Mouse (Mus musculus) right cerebral cortex, postnatal 10 days (tissue): ENCODE results near the gene Cntn2.

Source experiments
- DNase-seq, 2 experiments: peaks; one replicate each; pipeline ENCODE4 v3.0.0; 2021; ENCODE audit warnings: low spot score in 2 of 2

The Cntn2 gene

DNA sequence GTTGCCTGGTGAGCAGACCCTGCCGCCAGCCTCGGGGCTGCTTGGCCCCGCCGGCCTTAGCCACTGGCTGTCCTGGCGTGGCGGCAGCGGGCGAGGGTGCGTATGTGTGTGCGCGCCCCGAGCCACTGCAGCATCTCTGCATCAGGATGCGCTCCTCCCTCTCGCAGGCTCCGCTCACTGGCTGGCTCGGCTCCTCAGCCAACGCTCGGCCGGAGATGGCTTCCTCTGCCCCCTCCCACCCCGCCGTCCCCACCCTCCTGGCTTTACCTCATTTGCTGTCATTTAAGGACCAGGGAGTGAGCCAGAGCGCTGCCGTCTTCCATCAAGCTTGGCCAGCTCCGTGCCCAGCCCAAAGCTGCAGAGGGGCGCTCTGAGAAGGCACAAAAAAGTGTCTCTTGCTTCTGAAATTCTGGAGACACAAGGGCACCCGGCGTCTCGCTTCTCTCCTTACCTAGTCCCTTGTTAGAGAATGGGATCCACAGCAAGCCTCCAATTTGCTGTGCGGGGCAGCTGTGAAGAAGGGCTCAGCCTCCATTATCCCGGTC lies at the start of gene Cntn2:
TSS of gene Cntn2 (minus strand) at position 495 of the 545 bp plus-strand sequence.
- peak; percentile 86 for DNase-seq

DNA sequence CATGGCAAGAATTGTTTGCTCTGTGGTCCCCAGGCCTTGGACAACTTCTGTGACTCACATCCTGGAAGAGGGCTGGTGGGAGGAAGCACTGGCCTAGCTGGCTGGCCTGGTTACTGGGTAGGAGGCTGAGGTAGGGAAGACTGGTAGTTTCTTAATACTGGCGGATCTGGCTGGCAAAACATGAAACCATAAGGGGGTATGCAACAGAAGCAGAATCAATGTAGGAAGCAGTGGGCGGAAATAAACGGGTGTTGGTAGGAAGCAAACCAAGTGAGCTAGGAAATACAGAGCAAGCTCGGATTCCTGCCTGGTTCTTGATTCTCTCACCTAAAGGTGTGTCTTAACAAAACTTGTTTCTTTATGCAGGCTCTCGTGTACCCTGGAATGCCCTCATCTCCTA lies 49.1 kb upstream of the Cntn2 start:
- no peak for DNase-seq

GRCm38 (mm10) chr1:132591399-132591930 lies 48.4 kb upstream of the Cntn2 start:
- peak; percentile 60 to 74 for DNase-seq

GRCm38 (mm10) chr1:132586679-132587201 lies 43.7 kb upstream of the Cntn2 start:
- DNase-seq = no peak

- no peak for DNase-seq
These were observed 42.3 kb upstream of the Cntn2 start for GRCm38 (mm10) chr1:132585376-132585775.

DNA sequence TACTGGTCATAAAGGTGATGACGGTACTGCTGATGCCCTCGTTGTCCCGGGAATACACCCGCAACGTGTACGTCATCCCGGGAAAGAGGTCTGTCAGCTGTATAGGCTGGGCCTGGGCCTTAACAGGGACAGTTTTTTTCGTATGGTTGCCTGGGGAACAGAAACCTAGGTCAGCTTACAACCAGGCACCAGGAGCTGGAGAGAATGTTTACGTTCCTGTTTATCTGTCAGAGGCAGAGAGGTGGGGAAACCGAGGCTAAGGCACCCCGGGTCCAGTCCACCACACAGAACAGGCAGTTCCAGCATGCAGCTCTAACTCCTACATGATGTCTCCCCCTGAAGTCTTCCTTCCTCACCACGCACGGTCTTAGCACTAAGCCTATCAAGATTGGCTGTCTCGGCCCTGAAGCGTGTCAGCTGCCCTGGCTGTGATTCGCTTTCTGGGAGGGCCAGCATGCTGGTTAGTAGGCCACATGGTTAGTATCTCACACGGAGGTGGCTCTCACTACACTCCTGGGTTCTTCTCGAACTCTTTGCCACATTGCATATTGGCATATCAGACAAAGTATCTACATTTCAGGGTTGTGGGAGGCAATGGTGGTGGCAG lies 40.0 kb upstream of the Cntn2 start:
- no peak for DNase-seq

GRCm38 (mm10) chr1:132581845-132582839 lies 39.1 kb upstream of the Cntn2 start:
- no peak for DNase-seq

DNA sequence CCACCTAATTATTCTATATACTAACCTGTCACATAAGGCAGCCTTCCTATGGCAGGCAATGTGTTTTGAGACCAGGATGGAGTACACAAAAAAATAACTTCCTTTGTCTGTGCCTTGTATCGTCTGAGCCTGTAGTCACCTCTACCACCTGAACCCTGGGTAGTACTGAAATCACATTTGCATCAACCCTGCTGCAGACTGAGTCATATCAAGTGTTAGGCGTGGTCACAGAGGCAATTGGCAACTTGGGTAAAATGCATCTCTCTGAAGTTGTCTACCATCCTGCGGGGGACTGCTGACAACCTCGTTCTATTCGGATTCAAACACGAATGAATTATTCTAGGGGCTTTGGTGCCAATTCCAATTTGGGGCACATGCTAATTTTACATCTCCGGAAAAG lies 37.0 kb upstream of the Cntn2 start:
- no peak for DNase-seq

DNA sequence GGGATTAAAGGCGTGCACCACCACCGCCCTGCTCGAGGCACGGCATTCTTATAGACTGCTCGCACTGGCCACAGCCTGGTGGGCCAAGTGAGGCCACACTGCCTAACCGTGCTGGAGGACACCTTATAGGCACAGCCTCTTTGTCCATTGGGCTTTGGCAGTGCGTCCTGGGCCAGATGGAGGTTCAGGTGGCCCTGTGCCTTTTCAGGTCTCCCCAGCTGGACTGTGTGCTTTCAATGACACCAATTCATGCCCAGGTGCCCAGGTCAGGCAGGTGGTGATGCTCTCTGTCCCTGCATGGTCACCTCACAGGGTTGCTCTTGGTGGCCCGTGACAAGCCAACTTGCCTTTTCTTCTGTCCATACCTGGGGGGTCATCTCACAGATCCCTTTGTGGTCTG lies 33.8 kb upstream of the Cntn2 start:
- no peak for DNase-seq

DNA sequence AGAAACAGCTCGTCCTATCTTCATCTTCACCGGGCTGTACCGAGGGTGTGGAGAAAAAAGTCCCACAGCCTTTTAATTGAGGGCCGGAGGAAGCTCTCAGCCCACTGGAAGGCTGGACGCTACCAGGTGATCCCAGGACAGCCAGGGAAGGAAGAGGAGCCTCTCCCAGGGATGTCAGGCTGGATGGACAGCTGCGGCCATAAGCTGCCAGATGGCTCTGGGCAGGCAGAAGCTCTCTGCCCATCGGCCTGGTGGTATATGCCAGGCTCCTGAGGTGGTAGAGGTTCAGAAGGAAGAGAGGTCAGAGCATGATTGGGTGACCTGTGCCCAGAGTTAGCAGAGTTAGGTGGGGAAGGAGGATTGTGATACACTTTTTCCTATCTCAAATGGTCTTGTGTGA lies 29.8 kb upstream of the Cntn2 start:
- no peak for DNase-seq

DNA sequence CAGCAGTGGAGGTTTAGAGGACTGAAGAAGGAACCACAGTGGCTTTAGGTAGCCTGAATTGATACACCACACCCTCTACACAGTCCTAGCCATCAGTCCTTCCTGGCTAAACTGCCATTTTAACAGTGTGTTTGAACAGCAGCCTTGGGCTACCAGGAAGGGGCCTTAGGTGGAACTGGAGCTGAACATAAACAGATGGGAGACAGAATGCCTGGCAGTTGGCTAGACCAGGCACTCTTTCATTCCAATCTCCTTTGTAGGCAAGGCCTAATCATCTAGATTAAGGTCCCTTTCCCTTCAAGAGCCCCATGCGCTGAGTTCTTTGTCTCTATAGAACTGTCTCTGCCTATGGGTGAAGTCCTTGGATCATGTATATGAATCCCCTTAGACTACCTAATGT lies 28.6 kb upstream of the Cntn2 start:
- no peak for DNase-seq

DNA sequence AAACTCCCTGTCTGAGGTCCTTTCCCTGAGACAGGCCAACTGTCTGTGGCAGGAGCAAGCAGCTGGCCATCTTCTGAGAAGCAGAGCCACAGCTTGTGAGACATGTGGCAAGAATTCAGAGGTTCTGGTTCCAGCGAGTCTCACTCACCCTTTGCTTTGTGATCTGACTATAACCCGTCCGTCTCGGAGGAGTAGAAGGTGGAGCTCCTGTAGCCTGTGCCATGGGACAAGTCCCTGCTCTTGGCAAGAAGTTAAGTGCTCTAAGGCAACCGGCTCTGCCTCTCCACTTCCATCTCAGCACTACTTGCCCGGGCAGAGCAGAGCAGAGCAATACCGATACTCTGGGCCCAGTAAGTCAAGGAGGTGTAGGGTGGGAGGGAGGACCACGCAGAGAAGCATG lies 27.9 kb upstream of the Cntn2 start:
- DNase-seq = no peak

DNA sequence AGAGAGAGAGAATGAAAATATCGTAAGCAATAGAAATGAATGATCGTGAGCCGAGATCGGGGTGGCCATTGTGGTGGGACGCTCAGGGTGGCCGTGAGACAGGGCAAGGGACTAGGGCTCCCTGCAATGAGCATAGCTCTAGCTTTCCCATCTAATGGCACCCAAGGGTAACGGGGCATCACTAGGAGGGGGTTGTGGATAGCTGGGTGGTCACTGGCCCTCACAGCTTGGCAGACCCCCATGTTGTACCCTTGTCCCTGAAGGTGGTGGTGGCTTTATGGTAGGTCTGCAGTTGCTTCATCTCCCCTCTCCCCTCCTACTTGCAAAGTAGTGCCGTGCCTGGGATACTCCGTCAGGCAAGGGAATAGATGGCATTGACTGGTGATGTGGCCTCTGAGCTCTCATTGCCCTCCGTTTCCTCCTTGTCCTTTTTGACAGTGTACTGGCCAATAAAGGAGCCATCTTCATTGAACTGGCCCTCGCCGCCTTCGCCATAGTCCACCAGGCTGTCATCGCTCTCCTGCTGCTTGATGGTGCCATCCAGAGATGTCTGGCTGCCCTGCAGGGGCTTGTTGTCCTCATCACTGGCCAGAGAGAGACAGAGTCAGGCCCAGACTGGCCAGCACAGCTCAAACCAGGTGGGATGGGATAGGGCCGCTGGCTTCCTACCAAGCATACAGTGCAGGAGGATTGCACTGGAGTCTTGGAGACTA lies 27.2 kb upstream of the Cntn2 start:
- no peak for DNase-seq

- DNase-seq = peak in 1 of 2 experiments; percentile 63
These were observed 26.5 kb upstream of the Cntn2 start for GRCm38 (mm10) chr1:132569516-132569915.

GRCm38 (mm10) chr1:132567336-132568125 lies 24.5 kb upstream of the Cntn2 start:
- DNase-seq = no peak

DNA sequence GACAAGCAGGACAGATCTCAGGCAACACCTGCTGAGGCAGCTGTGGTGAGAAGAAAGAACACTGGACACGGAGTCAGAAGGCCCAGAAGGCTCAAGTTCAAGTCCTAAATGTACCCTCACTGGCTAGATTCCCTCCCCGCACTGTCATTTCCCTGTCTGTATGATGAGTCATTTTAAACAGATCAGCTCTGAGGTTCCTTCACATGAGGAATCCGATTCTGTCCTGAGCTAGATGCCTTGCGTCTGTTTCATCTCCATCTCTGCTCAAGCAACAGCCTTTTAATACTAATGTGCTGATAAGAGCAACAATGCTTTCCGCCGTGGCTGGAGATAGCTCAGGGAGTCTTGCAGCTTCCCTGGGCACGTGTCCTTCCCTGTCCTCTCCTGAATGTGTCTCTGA lies 22.7 kb upstream of the Cntn2 start:
- no peak for DNase-seq

DNA sequence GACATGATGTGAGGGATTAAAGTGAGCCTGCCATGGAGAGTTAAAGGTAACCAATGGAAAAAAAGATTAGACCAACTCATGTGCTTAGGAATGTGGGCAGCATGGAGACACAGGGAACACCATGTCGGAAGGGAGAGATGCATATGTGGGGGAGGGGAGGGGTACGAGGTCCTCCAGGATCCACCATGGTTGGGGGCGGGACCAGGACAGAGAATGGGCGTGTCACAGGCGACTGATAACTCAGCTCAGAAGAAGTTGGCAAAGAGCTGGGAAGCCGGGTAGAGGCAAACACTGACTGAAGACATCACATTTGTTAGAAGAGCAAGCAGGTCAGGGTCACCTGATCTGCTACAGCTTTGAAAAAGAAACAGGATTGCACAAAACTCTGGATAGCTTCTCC lies 21.9 kb upstream of the Cntn2 start:
- DNase-seq = no peak

DNA sequence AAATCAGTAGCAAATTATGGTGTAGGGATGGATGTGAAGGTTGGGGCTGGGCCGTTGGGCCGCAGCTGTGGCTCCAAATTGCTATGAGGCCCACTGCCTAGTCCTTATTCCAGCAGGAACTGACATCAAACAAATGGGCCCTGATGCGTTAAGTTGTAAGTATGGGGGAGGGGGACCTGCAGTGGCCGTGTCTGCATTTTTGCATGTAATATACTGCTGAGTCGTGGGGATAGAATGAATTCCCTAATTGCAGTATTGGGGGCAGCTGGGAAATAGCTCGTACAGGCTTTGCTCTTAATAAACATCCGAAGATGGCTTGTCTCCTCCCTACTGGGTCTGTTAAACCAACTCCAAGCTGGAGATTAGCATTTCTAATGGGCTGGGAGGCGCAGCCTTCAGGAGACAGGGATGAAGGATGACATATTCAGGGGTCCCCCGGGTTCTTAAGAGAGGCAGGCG lies 19.3 kb upstream of the Cntn2 start:
- no peak for DNase-seq

DNA sequence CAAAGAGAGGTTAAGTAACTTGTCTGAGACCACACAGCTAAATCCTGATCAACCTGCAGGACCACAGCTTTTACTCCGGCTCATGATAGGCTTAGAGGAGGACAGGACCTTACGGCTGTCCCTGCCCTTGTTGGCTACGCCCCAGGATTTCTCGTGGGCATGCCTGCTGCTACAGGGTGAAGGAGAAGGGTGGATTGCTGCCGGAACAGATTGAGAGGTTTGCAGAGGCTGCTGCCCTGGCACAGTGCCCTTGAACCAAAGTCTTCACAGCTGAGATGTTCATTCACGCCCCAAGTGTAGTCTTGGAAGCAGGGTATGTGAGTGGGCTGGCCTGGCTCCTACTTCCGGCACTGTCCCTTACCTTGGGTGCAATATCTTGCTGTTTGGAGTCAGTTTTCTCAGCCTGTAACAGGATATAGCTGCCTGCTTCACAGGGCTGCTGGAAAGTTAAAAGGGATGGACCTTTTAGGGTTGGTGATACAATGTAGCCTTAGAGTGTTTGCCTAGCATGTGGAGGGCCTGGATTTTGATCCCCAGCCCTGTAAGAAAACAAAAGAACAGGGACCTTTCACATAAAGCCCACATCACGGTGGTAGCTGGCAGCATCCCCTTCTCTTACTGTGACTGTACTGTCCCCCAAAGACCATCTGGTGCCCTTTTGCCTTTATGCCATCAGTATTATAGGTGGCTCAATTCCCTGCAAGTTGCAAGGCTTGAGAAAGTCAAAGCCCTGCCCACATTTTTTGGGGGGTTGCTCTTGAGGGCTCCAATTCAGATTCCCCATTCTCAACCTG lies 18.0 kb upstream of the Cntn2 start:
- no peak for DNase-seq

- DNase-seq = no peak
These were observed 16.0 kb upstream of the Cntn2 start for GRCm38 (mm10) chr1:132559045-132559444.
